Mouse (Mus musculus) frontal cortex, postnatal 14 days (tissue): ENCODE measurements around the gene Wdr93.

Source experiments
- DNase-seq, 2 experiments: peaks; one replicate each; pipeline ENCODE4 v3.0.0; 2022; ENCODE audit warnings: low spot score in 2 of 2

The Wdr93 gene

DNA sequence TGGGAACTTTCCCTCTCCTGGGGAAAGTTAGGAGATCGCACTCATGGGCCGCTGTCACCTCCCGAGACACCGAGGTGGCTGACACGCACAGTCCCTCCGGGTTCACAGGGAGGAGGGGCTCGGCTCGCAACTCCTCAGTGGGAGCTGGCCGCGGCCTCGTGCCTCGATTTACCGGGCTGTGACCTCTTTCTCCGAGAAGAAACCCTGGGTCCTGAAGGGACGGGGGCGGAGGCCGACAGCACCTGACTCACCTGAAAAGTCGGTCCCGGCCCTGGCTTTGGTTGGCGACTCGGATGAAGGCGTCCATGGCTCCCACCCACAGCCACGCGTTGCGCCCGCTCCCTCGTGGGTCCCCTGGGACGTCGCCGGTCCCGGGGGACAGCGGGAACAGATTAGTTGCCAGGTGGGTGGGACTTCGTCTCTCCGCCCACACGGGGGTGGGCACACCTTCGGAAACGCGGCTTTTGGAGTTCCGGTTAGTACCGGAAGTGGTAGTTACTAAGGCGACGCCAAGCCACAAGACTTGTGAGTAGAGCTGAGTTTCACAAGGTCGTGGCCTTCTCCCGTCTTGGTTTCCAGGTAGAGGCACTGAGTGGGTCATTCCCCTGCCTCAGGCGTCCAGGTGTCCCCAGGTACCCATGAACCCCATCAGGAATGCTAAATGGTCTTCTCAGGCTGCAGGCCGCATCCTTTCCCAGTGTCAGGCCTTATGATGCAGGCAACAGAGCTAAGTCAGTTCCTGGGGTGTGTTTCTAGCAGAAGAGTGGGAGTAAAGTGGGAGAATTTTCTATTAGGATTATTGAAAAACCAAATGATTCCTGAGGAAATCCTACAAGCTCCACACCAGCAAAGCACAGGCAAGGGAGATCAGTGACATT is at the start of gene Wdr93, which contains the start of gene Pex11a:
Wdr93 (plus strand) TSS at position 505 of the 878 bp plus-strand sequence.
Pex11a (minus strand) TSS at position 473 of the 878 bp plus-strand sequence.
- DNase-seq = peak; percentile 56 to 60

DNA sequence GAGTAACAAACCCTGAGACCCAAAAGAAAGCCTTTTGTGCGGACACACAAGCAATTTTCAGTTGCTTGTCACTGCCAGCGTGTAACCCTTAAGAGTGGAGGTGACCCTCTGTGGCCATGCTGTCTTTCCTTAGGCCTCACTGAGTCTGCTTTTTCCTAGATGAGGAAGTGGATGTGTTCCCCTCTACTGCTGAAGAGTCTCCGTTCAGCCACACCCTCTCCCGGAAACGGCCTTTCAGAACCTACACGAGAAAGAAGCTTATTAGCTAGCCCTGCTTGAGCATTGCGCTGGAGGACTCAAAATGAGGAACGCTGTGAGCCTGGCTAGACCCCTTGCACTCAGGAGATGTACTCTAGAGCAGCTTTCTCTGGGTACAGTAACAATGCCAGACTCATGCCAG is 46.5 kb upstream of the Wdr93 start:
- DNase-seq = no peak

DNA sequence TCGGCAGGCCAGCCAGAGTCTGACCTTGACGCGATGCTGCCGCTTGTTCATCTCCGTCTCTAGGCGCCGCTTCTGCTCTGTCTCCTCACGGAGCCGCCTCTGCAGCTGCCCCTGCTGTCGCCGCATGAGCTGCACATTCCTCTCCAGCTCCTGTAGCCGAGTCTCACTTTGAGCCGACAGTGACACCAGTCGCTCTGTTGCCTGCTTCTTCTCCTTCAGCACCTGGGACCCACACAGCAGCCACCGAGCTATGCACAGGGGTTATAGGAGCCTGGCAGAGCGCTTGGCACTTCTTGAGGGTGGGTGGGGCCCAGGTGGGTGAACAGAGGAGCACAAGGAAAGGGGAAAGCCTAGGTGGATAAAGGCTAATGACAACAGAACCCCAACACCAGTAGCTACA is 40.2 kb upstream of the Wdr93 start:
- no peak for DNase-seq

DNA sequence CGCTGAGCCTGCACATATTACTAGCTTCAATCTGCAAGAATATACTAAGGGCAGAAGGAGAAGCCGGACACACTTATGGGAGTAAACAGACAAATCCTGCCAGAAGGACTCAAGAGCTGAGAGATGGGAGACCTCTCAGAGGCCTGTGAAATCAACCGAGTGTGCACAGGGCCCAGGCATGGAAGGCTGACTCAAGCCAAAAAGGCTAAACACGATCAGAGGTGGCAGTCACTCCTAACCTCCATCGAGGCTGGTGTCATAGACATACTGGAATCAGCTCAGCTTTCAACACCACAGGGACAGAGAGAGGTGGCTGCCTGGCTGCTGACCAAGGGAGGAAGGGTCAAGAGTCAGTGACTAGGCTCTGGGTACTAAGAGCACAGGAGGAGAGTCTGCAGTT is 37.8 kb upstream of the Wdr93 start:
- DNase-seq = no peak

DNA sequence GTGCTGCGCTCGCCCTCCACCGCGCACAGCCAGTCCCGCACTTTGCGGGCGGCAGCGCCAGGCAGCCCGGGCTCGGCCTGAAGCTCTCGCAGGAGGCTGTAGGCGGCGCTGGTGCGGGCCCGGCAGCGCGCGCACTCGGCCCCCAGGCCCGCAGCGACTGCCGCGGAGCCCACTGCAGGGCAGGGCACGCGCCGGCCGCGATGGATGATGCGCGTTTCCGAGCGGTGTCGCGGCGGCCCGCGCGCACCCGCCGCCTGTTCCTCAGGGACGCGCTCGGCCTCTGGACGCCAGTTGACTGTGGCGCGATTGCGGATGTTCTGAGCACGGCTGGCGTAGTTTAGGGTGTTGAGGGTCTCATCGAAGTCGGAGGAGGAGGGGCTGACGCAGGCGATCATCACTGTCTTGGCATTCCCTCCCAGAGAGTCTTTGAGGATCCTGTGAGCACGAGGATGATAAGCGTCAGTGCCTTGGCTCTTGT is 32.8 kb upstream of the Wdr93 start:
- DNase-seq = peak; percentile 31 to 46

DNA sequence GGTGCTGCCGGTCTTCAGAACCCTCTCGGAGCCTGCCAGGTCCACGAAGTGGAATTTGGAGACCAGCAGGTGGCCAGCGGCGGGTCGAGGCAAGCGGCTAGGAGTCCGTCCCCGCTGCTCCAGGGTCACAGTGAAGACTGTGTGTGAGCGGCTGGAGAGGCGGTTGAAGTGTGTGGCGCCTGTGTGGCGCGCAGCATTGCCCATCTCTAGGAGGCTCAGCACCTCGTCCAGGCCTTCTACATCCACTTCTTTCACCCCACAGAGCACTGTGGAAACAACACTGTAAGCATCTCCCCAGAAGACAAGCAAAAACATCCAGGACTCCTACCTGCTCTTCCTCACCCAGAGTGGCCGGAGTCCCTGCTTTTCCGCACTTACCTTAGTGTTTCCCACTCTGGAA is 32.1 kb upstream of the Wdr93 start:
- DNase-seq = no peak

DNA sequence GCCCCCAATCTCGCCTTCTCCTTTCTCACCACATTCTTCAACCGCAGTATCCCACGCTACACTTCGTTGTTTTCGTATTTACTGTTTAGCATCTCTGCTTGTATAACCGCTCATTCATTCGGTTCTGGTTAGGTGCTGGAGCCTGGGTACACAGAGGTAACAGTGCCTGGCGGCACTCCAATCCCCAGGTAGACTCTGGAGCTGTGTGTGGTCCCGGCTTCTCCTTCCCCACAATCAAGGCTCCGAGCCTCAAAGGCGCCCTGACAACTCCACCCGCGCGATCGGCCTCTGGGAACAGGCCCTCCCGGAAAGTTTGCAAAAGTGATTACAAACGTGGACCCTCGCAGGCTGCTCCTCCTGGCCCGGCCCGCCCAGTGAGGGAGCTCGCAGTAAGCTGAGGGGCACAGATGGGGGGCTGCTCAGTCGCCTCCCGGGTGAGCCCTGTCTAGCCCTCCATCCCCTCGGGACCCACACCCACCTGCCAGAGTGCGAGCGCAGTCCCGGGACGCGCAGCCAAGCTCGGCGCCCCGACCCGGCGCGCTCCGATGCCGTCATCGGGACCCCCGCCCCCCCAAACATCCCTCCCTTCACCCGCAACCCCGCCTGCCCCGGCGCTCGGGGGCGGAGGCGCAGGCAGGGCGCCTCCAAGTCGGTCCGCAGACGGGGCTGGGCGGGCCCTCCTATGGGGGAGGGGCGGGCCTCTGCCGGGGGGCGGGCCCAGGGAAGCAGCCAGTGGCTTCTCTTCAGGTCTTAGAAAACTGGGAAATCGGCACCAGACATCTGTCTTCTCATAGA is 27.6 kb upstream of the Wdr93 start, which contains the start of gene Kif7:
Kif7 (minus strand) TSS at position 534 of the 795 bp plus-strand sequence.
- peak in 1 of 2 experiments; percentile 43 for DNase-seq

DNA sequence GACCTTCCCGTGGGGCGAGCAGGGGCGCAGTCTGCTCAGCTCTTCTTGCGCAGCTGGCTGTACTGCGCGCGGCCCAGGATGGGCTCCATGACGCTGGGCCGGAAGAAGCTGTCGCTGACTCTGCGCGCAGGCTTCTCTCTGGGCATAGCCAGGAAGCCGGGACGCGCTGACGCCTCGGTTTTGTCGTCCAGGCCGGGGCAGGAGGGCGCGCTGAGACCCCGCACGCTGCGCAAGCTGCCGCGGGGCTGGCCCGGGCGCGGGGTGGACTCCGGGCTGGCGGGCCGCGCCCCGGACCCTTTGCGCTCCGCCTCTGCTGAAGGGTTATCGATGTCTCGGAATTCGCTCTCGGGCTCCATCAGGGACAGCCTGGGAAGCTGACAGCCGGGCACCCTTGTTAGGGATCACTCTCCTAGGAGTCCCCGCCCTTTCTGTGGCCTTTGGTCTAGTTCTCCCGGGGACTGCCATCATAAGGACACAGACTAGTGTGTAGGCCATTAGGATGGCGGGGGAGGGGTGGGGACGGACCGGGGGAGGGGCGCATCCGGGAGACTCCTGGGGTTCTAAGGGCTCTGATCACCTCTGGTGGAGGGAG is 21.5 kb upstream of the Wdr93 start:
- no peak for DNase-seq

DNA sequence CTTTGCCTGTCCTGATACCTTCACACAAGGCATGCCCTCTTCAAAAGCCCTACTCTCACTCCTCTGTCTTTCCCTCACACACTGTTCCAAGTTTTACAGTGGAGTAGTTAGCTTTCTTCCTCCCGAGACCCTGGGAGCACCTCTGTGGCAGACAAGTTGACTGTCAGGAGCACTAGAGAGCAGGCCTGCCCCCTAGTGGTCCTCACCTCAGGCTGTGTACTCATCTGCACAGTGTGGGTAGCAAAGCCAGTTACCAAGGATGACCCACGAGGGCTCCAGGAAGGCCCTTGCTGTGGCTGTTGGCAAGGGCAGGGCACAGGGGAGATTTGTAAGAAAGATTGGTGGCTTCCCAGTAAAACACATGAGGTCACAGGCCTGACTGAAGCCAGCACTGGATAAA is 15.9 kb upstream of the Wdr93 start:
- no peak for DNase-seq

DNA sequence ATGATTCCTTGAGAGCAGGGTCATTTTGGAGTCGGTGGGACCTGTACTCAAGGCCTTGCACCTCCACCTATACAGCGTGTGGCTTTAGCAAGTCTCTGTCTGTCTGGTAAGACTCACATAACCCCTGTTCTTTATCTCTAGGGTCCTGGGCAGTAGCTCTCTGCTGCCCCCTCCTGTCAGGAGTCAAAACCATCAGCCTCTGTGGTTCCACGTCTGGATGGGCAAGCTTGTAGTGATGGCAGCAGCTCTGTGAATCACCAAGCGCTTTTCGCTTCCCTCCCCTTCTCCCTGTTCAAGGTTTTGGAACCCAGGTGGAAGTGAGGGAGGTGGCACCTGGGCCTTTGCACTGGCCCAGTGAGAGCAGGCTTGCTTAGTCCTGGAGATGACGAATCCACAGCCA is 14.7 kb upstream of the Wdr93 start:
- peak in 1 of 2 experiments; percentile 53 for DNase-seq

DNA sequence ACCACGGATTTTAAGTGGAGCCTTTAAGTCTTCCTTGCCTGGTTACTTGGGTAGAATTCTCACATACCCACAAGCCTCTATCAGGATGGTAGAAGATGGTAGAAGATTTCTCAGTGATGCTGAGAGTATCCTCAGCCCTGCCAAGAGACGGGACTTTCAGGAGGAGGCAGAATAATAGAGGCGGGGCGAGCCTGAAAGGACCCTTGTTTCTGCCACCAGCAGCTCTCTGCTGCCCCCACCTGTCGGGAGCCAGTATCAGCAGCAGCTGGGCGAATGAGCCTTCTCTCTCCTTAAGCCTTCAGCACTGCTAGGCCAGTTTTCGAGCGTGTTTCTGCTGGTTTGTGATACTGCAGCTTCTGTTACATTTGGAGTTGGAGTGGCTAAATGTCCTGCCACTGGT is 13.8 kb upstream of the Wdr93 start:
- peak in 1 of 2 experiments; percentile 63 for DNase-seq

DNA sequence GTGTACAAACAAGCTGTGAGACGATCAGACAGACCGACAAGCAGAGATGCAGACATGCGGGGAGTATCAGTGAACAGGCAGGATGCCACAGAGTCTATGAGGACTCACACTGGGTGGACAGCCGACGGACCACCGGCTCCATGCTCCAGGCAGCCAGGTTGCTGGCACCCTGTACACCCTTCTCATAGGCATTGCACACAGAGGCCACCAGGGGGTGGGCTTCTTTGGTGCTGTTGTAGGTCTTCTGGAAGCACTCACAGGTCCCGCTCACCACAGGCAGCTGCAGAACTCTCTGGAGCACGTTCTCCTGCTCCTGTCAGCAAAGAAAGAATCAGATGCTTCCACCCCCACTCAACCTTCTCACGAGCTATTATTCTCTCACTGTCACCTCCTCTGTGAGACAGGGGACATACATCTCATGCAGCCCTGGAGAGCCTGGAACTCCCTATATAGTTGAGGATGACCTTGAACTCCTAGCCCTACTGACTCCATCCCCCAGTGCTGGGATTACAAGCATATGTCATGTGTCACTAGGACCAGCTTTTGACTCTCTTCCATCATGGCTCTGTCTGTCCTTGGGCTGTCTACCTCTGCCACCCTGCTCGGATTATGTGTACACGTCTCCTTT is 13.1 kb upstream of the Wdr93 start:
- DNase-seq = no peak

DNA sequence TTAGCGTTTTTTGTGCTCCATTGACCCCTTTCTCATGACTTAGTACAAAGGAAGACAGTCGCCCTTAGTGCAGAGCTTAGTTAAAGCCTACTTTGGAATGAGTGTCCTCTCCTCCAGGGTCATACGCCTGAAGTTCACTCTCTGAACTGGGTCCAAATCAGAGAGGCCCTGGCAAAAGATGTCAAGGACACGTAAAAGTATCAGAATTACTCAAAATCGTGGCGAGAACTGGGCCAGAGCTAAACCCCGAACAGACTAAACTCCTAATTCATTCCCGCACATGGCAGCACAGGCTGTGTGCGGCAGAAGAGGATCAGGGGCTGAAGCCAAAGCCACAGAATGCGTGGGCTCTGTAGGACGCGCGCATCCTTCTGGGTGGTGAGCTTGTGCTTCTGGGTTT is 11.5 kb upstream of the Wdr93 start:
- DNase-seq = no peak

DNA sequence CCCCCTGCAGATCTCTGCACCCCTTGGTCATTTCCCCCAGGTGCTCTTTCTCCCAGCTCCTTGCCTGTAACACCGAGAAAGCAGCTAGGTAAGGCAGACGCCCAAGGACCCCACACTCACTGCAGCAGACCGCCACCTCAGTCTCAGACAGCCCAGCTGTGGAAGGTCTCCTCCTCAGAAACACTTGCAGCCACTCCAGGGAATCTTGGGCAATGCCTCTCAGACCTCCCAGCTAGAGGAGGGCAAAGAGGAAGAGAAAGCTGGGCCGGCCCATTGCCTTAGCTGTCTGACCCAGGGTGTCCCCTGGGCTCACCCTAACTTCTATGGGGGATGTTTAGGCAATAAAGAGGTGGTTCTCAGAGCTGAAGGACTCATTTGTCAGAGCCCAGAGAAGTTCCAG is 10.3 kb upstream of the Wdr93 start, which contains the start of gene Plin1:
Plin1 (minus strand) TSS at position 282 of the 400 bp plus-strand sequence.
- DNase-seq = no peak

DNA sequence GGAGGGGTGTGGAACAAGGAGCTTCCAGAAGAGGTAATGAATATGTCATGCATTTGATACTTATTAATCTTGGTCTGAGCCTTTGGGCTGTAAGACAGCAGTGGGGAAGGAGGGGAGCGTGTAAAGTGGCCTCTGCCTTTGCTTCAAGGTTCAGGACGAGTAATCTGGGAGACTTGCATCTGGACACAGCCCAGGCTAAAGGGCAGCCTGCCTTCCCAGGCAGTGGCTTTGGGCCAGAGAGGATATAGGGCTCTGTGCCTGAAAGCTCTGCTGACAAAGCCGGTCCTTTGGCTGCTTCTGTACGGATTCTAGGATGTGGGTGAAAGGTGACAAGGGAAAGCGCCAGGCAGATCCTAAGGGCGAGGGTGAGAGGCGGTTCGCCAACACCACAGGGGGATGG is 8.4 kb upstream of the Wdr93 start:
- DNase-seq = no peak

DNA sequence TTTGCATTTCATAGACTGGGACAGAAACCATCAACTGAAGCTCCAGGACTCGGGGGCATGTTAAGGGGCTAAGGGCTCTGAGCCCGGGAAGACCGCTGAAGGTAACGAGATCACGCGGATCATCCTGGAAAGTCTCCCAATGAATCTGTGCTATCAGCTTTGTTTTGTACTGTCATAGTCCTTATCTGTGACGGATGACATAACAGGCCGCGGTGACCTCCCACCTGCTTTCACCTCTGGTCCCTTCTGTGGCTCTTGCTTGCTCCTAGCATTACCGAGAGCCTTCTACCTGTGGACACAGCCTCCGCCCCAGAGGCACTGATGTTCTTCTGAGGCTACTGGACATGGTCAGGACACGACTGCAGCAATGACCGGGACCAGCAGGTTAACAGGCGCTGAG is 6.5 kb upstream of the Wdr93 start:
- DNase-seq = no peak

DNA sequence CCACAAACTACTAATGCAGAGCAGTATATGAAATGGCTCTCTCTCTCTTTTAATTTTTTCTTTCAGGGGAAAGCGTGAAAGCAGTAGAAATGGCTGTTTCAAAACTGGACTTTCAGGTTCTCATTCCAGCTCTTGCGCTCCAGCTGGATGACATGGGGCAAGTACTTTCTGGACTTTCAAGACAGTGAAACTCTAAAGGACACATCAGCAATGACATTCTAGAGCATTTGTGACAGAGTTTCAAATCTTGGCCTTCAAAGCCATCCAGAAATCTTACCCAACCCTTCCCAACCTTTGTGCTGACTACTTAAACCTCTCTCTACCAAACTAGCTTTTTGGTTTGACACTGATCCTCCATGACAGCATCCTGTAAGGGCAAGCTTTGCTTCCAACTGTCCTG is 4.0 kb upstream of the Wdr93 start:
- DNase-seq = no peak

DNA sequence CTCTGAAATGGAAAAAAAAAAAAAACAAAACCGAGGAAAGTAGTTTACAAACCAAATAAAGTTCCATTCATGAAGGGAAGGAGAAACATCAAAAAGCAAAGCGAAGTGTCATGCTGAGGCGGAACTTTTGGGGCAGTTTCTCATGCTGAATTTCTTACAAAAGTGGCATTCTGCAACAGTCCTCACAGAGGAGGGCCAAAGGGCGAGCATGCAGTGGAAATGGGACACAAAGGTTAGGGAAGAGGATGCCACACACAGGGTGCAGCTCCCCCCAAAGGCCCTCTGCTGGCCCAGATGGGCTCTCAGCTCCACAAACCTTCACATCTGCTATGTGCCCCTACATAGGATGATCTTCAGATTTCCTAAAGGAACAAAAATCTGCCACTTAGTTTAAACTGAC is 2.7 kb upstream of the Wdr93 start:
- DNase-seq = no peak

DNA sequence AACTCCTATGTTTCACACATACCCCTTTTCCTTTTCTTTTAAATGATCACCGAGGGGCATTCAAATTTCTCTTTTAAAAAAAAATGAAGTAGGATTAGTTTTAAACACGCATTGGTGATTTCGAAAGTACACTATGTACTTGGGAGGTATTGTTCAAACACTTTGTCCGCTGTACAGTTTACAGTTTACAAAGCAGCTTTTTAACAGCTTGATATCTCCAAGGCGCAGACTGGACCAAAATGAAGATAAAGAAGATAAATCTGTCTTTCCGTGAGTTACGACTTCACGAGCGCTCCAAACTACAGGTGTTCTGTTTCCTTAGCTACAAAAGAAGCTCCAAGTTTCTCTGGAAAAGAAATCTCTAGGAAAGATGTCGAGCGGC is 695 bp upstream of the Wdr93 start:
- DNase-seq = no peak

DNA sequence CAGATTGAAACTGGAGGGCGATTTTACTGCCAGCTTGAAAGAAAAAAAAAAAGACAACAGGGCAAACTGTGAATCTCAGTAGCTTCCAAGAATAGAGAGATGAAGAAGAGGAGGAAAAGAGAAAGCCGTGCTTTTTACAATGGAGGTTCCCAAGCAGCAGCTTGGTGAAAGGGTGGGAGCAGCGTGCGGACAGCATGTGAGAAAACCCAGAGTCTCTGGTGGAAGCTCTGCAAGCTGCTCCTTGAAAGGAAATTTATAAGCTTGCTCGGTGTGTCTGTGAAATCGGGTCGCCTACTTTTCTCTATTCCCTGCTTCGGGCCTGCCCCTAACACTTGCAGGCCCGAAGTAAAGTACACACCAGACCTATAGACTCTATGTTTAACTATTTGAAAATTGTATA is 1.1 kb downstream of the Wdr93 start:
- no peak for DNase-seq

DNA sequence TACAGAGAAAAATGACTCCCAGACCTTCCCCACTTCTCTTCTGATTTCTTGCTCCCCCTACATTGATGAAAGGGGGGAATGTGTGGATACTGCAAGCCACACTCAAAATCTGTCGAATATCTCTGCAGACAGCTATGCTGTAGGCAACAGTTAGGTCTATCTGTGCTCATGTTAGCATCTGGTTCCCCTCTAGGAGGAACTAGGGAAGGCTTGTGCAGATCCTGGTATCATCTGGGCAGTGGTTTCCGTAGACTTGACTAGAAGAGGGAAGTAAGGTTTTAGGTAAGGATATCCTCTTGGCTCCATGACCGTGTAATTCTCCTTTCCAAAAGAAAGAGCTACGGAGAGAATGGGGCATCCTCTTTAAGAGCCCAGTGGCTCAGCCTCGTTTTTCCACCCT is 1.6 kb downstream of the Wdr93 start:
- DNase-seq = no peak

DNA sequence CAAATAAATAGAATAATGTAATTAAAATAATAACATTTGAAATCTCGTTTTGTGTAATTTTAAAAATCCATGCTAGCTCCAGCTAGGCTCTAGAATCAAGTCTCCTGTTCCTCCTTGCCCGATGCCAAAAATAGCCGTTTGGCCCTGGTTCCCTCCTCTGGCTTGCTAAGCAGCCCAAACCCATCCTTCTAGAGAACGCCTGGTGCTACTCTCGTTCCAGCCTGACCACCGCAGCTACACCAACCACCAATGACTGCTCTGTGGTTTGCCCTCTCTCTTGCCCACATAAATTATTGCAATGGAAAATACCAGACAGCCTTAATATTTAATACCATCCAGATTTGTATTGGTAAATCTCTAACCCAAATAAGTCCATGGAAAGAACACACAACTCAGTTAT is 4.7 kb downstream of the Wdr93 start:
- DNase-seq = no peak
